Mouse (Mus musculus): Measurements from ENCODE around the gene Itga11.

DNA sequence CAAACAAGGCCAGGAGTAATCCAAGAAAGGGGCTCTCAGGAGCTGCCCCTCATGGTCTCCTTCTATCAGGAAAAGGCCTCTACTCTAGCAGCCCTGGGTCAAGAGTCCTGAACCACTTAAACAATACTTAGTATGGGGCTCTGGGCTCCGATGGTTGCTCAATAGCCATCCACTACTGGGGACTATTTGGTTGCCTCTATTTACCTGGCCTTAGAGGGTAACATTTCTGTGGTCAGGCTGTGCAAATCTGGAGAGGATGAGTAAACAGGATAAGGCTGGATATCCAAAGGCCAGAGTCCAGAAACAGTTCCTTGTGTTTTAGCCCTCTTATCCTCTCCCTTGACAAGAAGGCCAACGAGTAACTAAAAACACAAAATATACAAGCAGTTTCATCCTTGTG, 137.1 kb downstream of the Itga11 start:
- TF ChIP-seq CTCF (IDR thresholded peaks at IDR 0.05; ENCODE audit: low read depth, low read length), result no peak
- no peak for TF ChIP-seq POLR2A (IDR thresholded peaks at IDR 0.05; ENCODE audit: insufficient read depth, low read length)
